Mouse (Mus musculus) spleen, adult 2 months (tissue): ENCODE measurements around the gene Tmem141.

Source experiments
- CTCF ChIP-seq: fragments of 200-500 bp; IDR thresholded peaks from 2 replicates; pipeline ENCODE4 v1.5.1; 2011; ENCODE audit warnings: mild to moderate bottlenecking, inconsistent platforms; ENCODE audit not compliant: insufficient read depth, insufficient read length, insufficient replicate concordance; ENCODE audit errors: extremely low read depth
- POLR2A ChIP-seq: fragments of 200-500 bp; IDR thresholded peaks from 2 replicates; pipeline ENCODE4 v1.6.1; 2011; ENCODE audit warnings: low read depth, low read length, inconsistent platforms

DNA sequence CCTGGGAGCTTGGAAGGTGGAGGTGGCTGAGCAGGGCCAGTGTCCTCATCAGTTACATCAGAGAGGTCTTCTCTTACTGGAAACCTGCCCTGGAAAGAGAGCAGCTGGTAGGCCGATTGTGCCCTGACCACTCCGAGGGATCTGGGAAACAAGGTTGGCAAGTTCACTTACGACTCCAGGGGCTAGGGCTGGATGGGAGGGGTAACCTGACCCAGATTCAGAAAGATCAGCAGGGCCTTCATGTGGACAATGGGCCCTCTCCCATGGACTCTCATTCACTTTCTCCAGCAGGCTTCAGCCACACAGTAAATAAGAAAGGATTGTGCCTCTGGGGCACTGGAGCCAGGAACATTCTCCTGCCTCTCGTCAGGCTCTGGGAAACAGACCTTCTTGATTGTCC is 36.9 kb downstream of the Tmem141 start:
- no peak for TF ChIP-seq POLR2A
- TF ChIP-seq CTCF = no peak
